Mouse (Mus musculus): Measurements from ENCODE around the gene Cyfip1.

The Cyfip1 gene

GRCm38 (mm10) chr7:55956054-55956453 lies 114.5 kb downstream of the Cyfip1 start:
- DNase-seq (ENCODE audit: low read depth): no peak

- no peak for DNase-seq (ENCODE audit: low read depth)
These were observed 115.6 kb downstream of the Cyfip1 start for GRCm38 (mm10) chr7:55957178-55957577.

GRCm38 (mm10) chr7:55957916-55958315 lies 116.4 kb downstream of the Cyfip1 start:
- DNase-seq (ENCODE audit: low read depth): no peak

GRCm38 (mm10) chr7:55959801-55960200 lies 118.3 kb downstream of the Cyfip1 start:
- DNase-seq (ENCODE audit: low read depth): peak; percentile 75

- DNase-seq (ENCODE audit: low read depth): peak; percentile 76
These were observed 119.0 kb downstream of the Cyfip1 start for GRCm38 (mm10) chr7:55960506-55960905.

- DNase-seq (ENCODE audit: low read depth): peak; percentile 93
These were observed 120.7 kb downstream of the Cyfip1 start, which contains the start of gene Nipa2 for GRCm38 (mm10) chr7:55962004-55962908. Nipa2 (minus strand) TSS chr7:55962476.

- DNase-seq (ENCODE audit: low read depth): no peak
These were observed 125.4 kb downstream of the Cyfip1 start for GRCm38 (mm10) chr7:55966866-55967460.

- DNase-seq (ENCODE audit: low read depth): peak; percentile 81
These were observed 126.8 kb downstream of the Cyfip1 start for GRCm38 (mm10) chr7:55968258-55968901.

- no peak for DNase-seq (ENCODE audit: low read depth)
These were observed 127.9 kb downstream of the Cyfip1 start for GRCm38 (mm10) chr7:55969415-55969814.

GRCm38 (mm10) chr7:55974429-55974828 lies 132.9 kb downstream of the Cyfip1 start:
- DNase-seq (ENCODE audit: low read depth): peak; percentile 27

- DNase-seq (ENCODE audit: low read depth): no peak
These were observed 140.0 kb downstream of the Cyfip1 start for GRCm38 (mm10) chr7:55981511-55981910.
